Mouse (Mus musculus) lung, adult 2 months (tissue): ENCODE measurements around the gene Ssu72.

Source experiments
- CTCF ChIP-seq: fragments of 200-500 bp; IDR thresholded peaks from 2 replicates; pipeline ENCODE4 v1.5.1; 2011; ENCODE audit warnings: mild to moderate bottlenecking, low read length, control low read depth; ENCODE audit not compliant: insufficient read depth
- POLR2A ChIP-seq: fragments of 200-500 bp; IDR thresholded peaks from 2 replicates; pipeline ENCODE4 v1.6.1; 2011; ENCODE audit warnings: low read depth, mild to moderate bottlenecking, control low read depth, low read length, borderline replicate concordance; ENCODE audit errors: extremely low read depth

DNA sequence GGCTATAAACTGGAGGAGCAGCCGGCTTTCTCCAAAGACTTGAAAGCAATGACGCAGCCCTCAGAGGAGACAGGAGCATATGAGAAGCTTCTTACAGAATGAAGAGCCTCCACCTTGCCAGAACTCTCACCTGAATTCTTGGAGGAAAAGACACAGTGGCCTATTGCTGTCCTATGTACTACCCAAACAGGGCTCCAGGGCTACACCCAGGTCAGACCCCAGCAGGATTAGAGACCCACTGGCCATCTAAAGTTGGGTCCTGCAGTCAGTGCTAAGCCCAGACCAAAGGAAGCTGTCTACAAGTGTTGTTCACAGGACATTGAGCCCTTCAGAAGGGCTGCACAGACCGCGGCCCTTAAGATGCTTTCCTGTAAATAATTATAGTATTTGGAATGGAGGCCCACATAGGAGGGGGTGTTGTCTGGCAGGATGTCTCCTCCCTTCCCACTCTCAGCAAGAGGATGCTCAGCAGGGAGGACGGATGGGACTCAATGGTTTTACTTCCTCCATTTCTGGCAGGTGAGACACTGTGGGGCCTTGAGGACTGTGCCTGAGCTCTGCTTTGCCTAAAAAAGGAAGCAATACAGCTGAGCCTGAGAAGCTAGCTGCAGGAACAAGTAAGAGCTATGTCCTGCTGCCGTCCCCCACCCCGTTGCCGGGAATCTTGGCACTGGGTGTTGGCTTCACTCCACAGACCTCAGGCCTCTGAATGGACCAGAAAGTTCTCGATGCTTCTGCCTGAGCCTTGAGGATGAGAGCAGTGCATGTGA lies 70.6 kb downstream of the Ssu72 start:
- TF ChIP-seq CTCF = no peak
- no peak for TF ChIP-seq POLR2A
